9 mouse cellular contexts compared by ENCODE assay signal in genomic region chr3:55520240-55521180, GRCm38 (mm10). TPM values are rescaled to one million over a fixed set of nuclear protein-coding genes. Genes with fewer than 3 reads are reported as not detected.
DNase-seq lines count a peak whose midpoint lies in the region; ATAC-seq lines count a peak whose summit lies in the region.
"Had no signal": no experiment of that assay in that cellular context is flagged by ENCODE, and none has a peak within 500 bp of the region (broad histone marks: within the 10 kb centered on the region; RNA-seq: fewer than 3 reads in every experiment).

No protein-coding gene starts in this region.

- no peak overlapping the region for H3K4me3 ChIP-seq in kidney, embryonic 15.5 days (replicated peaks)
- no peak overlapping the region for H3K4me3 ChIP-seq in forebrain, embryonic 16.5 days (replicated peaks; ENCODE audit: low read length)
- no peak overlapping the region for H3K4me3 ChIP-seq in hindbrain, embryonic 10.5 days

- no peaks in the 10 kb centered on the region for H3K9me3 ChIP-seq in kidney, embryonic 15.5 days (replicated peaks)
- no peaks in the 10 kb centered on the region for H3K9me3 ChIP-seq in forebrain, embryonic 16.5 days (ENCODE audit: control insufficient read depth, low read length)
- H3K9me3 ChIP-seq in hindbrain, embryonic 10.5 days, result no peaks in the 10 kb centered on the region

- H3K4me1 ChIP-seq in kidney, embryonic 15.5 days, result peaks cover 49% of the 10 kb centered on the region
- H3K4me1 ChIP-seq in forebrain, embryonic 16.5 days (replicated peaks; ENCODE audit: control insufficient read depth, insufficient read depth, low read length), result peaks cover 42% of the 10 kb centered on the region
- H3K4me1 ChIP-seq in hindbrain, embryonic 10.5 days (replicated peaks), result peaks cover 66% of the 10 kb centered on the region

- H3K9ac ChIP-seq in kidney, embryonic 15.5 days, result no peak overlapping the region
- H3K9ac ChIP-seq in forebrain, embryonic 16.5 days (replicated peaks; ENCODE audit: low read depth, low read length), result no peak overlapping the region

- no peaks in the 10 kb centered on the region for H3K27me3 ChIP-seq in kidney, embryonic 15.5 days
- no peaks in the 10 kb centered on the region for H3K27me3 ChIP-seq in forebrain, embryonic 16.5 days (replicated peaks; ENCODE audit: control insufficient read depth, insufficient read depth, low read length)
- no peaks in the 10 kb centered on the region for H3K27me3 ChIP-seq in hindbrain, embryonic 10.5 days (ENCODE audit: insufficient read depth, poor library complexity, severe bottlenecking)

- H3K27ac ChIP-seq in kidney, embryonic 15.5 days, result no peak overlapping the region
- H3K27ac ChIP-seq in forebrain, embryonic 16.5 days (ENCODE audit: low read length), result peak overlapping the region; percentile 39; the same call in 1 of the 2 replicates
- H3K27ac ChIP-seq in hindbrain, embryonic 10.5 days, result peak overlapping the region; percentile 66; the same call in 1 of the 2 replicates

- no peak for ATAC-seq in kidney, embryonic 15.5 days (replicated peaks; ENCODE audit: low FRiP score)
- ATAC-seq in forebrain, embryonic 16.5 days, result peak; percentile 79
- peak; percentile 94 for ATAC-seq in megakaryocyte progenitor cell, adult 5-6 weeks (replicated peaks; ENCODE audit: poor library complexity)

- peak; percentile 30 for DNase-seq in kidney, adult 11 months
- DNase-seq in cerebellum, adult 11-12 months, result peak; percentile 83
- peak; percentile 71 for DNase-seq in hindbrain, embryonic 10.5 days (ENCODE audit: low spot score)
- DNase-seq in layer of hippocampus, postnatal 14 days (ENCODE audit: low spot score in 2 of 2), result peak; percentile 62 to 87
- peak; percentile 48 for DNase-seq in right cerebral cortex, postnatal 25 days

- no peaks in the 10 kb centered on the region for H3K36me3 ChIP-seq in kidney, embryonic 15.5 days
- H3K36me3 ChIP-seq in forebrain, embryonic 16.5 days (ENCODE audit: control insufficient read depth, insufficient read depth), result no peaks in the 10 kb centered on the region
- no peaks in the 10 kb centered on the region for H3K36me3 ChIP-seq in hindbrain, embryonic 10.5 days

- 34% methylated on average over 12 of the region's 12 CpGs for WGBS in kidney, embryonic 15.5 days
- WGBS in forebrain, embryonic 16.5 days, result 14% methylated on average over 12 of the region's 12 CpGs
- WGBS in hindbrain, embryonic 10.5 days, result 27% methylated on average over 12 of the region's 12 CpGs

- no peak overlapping the region for H3K4me2 ChIP-seq in kidney, embryonic 15.5 days
- H3K4me2 ChIP-seq in forebrain, embryonic 16.5 days (ENCODE audit: low read length), result no peak overlapping the region

RNA-seq across cellular contexts. Expression of gene Gm21954, which starts 48.5 kb away (rescaled TPM):
- polyA plus RNA-seq in kidney, embryonic 15.5 days (2015; fragmentation: Nextera tagmentation; extraction: Ambion mirVana), result not detected in 2 replicates
- not detected in 2 replicates for polyA plus RNA-seq in forebrain, embryonic 16.5 days (2015; fragmentation: Nextera tagmentation; extraction: Ambion mirVana)
- not detected in 2 replicates for polyA plus RNA-seq in hindbrain, embryonic 10.5 days (2016; fragmentation: Nextera tagmentation; extraction: Ambion mirVana)
- total RNA-seq in layer of hippocampus, postnatal 14 days (2021), result not detected
- total RNA-seq in megakaryocyte progenitor cell, adult 5-6 weeks (2015), result not detected in 2 replicates
- not detected in 2 replicates for total RNA-seq in megakaryocyte progenitor cell, adult 5-6 weeks (2017)
- polyA plus RNA-seq: liver, embryonic 16.5 days had no signal

Comparison
In these comparisons a context has a peak if more than half of its experiments do, and no peak if none do; other contexts are left out.
1. DNase-seq: peak in every context shown above with its lines; median percentile 83 in cerebellum, adult 11-12 months; 74 in layer of hippocampus, postnatal 14 days; 71 in hindbrain, embryonic 10.5 days; 48 in right cerebral cortex, postnatal 25 days; 30 in kidney, adult 11 months.